Mouse (Mus musculus) adrenal gland, postnatal 25 days (tissue): ENCODE measurements around the gene Cutc. TPM values are rescaled to one million over a fixed set of nuclear protein-coding genes. Genes with fewer than 3 reads are reported as not detected.

Source experiments
- DNase-seq: peaks from one replicate; pipeline ENCODE4 v3.0.0; 2021; ENCODE audit warnings: mixed read lengths
- long read RNA-seq: library from polyadenylated mRNA; stranded (forward); transcript quantifications from one replicate; pipeline ENCODE4 v2.0.0, GENCODE M21; 2021
- total RNA-seq: library from RNA; stranded (reverse); gene quantifications from 2 replicates; pipeline ENCODE4 v1.2.3, GENCODE M21; 2021

Gene Cutc
- total RNA-seq = 10.6 and 15.3 TPM in 2 replicates
- long read RNA-seq, transcript Cutc-202 (9 exons, 1,233 nt) = major isoform, 11 of 13 reads
- long read RNA-seq, partial matches to known transcripts = 0 of 13 reads
- long read RNA-seq, other reads (novel, unspliced or antisense) = 2 of 13 reads

DNA sequence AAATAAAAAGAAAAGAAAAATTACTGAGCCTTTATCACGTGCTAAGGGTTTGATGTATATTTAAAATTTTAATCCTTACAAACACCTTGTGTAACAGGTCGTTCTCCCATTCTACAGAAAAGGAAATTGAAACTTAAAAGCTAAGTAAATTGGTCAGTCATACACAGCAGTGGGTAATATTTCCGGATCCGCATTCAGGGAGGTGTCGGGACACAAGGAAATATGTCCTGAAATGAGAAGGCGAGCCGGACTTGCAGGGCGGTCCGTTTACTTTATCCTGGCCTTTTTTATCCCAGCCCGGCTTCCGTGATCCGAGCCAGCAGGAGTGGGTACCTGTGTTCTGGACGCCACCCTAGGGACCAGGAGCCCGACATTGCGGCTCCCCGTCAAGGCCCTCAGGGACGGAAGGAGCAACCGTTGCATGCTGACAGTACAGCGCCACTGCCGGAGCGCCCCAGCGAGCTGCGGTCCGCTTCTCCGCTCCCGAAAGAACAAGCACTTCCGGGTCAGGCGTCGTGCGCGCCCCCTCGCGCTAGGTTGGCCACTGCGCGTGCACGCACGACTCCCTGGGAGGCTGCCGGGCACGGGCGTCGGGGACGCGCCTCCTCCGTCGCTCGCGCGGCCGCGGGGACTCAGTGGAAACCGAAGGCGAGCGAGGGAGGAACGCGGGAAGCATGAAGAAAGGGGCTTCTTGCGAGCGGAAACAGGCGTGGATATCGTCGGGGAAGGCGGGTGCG is at the start of gene Cutc, which contains the start of gene Cox15:
TSS of gene Cutc (plus strand) at position 508 of the 737 bp plus-strand sequence.
TSS of gene Cox15 (minus strand) at position 512 of the 737 bp plus-strand sequence.
- DNase-seq = peak; percentile 99

DNA sequence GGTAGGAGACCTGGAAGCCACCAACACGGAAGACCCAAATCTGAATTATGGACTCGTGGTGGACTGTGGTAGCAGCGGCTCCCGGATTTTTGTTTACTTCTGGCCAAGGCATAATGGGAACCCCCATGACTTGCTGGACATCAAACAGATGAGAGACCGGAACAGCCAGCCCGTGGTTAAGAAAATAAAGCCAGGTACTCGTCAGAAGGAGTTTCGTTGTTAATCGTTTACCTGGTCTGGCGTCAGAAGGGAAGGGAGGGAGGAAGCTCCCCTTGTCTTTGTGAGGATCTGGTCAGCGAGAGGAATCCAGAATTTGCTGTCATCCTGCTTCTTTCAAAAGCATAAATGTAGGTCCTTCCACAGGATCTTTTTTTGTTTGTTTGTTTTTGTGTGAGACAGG is 48.6 kb upstream of the Cutc start:
- no peak for DNase-seq

- DNase-seq = no peak
Measured at GRCm38 (mm10) chr19:43704787-43705497, 47.9 kb upstream of the Cutc start.

DNA sequence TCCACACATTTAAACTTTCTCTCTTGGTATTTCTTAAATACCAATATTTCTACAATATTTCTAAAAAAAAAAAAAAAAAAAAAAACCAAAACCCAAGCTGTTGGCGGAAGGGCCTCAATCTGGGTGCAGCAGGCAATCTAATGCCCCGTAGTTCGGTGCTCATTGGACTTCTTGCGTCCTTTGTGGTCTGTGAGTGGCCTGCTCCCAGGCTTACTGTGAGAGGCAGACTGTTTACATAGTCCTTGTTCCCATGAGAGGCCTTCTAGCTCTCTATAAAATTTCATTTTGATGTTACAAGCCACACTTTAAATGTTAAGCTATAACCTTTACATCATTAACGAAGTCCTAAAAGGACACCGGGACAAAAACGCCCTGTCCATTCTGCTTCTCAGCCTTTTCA is 44.6 kb upstream of the Cutc start:
- no peak for DNase-seq

DNA sequence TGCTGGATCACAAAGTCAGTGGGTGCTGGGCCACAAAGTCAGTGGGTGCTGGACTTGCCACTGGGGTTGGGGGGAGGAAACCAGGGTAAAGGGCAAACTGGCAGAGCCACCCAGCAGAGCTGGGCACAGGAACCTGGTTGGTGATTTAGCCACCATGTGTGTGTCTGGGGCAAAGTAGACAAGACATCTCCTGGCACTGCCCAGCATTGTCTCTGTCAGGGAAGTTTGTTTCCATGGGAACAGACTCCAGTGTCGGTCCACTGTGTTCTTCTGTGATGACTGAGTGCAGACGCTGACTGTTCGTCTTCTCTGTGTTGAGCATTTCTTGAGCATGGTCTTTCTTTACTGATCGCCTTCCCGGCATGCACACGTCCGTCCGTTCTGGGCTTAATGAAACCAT is 43.5 kb upstream of the Cutc start:
- DNase-seq = no peak

DNA sequence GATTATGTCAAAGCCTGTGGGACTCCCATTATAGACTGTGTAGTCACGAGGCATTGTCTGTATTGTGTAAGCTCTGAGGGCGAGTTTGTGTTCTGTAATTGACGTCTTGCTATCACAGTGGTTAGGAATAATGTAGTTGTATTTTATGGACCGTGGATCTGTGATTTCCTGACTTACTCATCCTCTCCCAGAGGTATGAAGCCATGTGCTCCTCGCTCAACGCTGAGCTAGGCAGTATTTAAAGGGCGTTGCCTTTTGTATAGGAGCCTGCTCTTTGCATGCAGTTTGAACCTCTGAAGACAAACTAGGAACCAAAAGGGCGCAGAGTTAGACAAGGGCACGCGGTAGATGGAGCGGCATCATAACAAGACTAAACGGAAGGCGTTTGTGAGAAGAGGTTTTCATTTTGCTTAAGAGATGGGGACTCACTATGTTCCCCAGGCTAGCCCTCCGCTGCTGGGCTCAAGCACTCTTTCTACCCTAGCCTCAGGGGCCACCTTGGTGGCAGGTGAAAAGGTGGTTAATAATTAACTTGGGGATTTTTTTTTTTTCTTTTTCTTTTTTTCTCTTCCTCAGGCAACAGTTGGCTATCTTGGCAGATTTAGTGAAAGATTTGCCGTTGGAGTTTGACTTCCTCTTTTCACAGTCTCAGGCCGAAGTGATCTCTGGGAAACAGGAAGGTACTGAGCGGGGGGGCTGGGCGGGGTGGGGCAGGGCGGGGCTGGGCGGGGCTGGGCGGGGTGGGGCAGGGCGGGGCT is 41.5 kb upstream of the Cutc start:
- no peak for DNase-seq

- no peak for DNase-seq
Measured at GRCm38 (mm10) chr19:43711971-43712370, 40.8 kb upstream of the Cutc start.

GRCm38 (mm10) chr19:43720061-43720460 is 32.7 kb upstream of the Cutc start:
- DNase-seq = no peak

- no peak for DNase-seq
Measured at GRCm38 (mm10) chr19:43722891-43723290, 29.9 kb upstream of the Cutc start.

DNA sequence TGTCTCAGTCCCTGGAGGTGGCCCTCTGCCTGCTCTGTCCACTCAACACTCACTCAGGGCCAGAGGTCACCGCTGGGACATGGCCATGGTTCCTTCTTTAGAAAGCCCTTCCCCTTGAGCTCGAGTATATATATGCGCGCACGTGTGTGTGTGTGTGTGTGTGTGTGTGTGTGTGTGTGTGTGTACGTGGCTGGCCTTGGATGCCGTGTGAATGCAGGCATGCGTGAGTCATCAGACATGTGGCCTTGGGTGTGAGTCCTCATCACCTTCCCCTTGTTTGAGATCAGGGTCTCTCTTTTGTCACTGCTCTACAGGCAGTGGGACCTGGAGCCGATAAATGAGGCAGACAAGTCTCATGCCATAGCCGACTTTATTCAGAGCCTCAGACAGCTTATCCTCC is 29.3 kb upstream of the Cutc start:
- peak; percentile 47 for DNase-seq

DNA sequence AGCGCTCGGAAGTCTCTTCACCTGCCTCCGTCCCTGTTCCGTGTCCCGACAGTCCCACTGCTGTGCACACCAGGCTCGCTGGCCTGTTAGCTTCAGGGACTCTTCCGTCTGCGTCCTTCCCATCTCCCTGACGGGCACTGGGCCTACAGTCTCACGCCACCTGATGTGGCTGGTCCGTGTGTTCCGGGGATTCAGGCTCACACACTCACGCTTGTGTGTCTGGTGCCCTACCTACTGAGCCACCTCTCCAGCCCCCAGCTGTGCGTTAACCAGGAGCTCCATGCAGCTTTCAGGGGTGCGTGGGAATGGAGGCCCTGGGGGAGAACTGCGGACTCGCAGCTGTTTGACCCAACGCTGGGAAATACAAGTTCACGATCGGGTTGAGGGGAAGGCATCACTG is 28.6 kb upstream of the Cutc start:
- no peak for DNase-seq

DNA sequence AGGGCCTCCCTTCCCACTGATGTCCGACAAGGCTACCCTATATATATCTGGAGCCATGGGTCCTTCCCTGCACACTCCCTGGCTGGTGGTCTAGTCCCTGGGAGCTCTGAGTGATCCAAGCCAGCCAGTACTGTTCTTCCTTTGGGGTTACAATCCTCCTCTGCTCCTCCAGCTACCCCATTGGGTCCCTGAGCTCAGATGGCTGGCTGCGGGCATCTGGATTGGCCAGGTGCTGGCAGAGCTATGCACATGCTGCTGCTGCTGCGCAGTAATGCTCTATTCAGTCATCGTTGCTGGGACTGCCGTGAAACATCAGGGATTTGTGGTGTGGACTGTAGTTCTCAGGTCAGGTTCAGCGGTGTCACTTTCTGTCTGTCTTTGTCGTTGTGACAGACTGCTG is 28.0 kb upstream of the Cutc start:
- no peak for DNase-seq

- DNase-seq = no peak
Measured at GRCm38 (mm10) chr19:43726510-43727146, 26.2 kb upstream of the Cutc start.

DNA sequence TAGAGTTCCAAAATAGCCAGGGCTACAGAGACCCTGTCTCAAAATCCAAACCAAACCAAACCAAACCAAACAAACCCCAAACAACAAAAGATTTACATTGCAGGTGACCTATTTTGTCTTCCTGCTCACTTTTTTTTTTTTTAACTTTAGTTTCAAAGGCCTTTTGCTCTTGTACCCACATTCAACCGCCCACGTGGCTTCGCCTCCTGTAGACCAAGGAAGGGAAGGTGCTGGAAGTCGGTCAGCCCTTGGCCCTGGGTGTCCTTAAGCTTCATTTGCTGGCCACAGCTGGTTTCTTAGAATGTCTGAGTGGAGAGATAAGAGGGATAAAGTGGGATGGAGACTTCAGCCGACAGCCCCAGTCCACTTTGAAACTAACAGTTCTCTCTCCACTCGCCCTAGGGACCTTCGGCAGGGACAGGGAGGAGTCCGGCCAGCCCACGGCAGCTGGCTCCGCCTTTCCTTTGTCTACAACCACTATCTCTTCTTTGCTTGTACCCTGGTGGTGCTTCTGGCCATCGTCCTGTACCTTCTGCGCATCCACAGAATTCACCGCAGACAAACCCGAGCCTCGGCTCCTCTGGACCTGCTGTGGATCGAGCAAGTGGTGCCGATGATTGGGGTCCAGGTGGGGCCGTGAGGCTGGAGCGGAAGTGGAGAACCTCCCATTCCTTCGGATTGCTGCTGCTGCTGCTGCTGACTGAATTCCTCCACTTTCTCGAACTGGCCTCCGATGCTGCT is 23.3 kb upstream of the Cutc start:
- DNase-seq = no peak

- no peak for DNase-seq
Measured at GRCm38 (mm10) chr19:43730037-43730428, 22.8 kb upstream of the Cutc start.

- DNase-seq = no peak
Measured at GRCm38 (mm10) chr19:43731157-43731556, 21.6 kb upstream of the Cutc start.

- no peak for DNase-seq
Measured at GRCm38 (mm10) chr19:43738409-43738808, 14.4 kb upstream of the Cutc start.

- DNase-seq = no peak
Measured at GRCm38 (mm10) chr19:43743401-43743800, 9.4 kb upstream of the Cutc start.

DNA sequence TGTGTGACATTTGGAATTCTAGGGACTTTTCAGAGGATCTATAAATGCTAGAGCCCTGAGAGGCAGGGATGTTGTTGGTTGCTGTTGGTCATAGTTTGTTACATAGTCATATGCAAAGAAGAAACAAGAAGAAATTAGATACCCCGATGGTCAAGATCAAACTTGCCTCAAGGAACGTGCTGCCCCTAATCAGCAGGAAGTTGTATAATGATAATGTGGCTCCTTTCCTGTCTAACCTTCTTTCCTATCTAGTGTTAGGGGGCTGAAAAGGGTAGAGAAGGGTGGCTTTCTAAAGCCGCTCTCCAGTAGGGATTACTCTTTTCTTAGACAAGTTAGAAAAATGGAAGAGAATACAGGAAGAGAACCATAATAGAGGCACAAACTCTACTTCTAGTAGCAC is 7.1 kb upstream of the Cutc start:
- DNase-seq = no peak

- DNase-seq = no peak
Measured at GRCm38 (mm10) chr19:43747877-43748276, 4.9 kb upstream of the Cutc start.

GRCm38 (mm10) chr19:43750008-43750407 is 2.8 kb upstream of the Cutc start:
- no peak for DNase-seq
